Mouse (Mus musculus) olfactory bulb, adult 2 months (tissue): ENCODE data around the gene 4933428G20Rik.

Experiments
- CTCF ChIP-seq: fragments of 200-500 bp; IDR thresholded peaks from 2 replicates; pipeline ENCODE4 v1.5.1; 2012; ENCODE audit warnings: low read depth, mild to moderate bottlenecking, low read length, moderate library complexity; ENCODE audit not compliant: insufficient read depth
- POLR2A ChIP-seq: fragments of 200-500 bp; IDR thresholded peaks from 2 replicates; pipeline ENCODE4 v1.6.1; 2012; ENCODE audit warnings: mild to moderate bottlenecking, low read depth, low read length, moderate library complexity; ENCODE audit not compliant: insufficient read depth

DNA sequence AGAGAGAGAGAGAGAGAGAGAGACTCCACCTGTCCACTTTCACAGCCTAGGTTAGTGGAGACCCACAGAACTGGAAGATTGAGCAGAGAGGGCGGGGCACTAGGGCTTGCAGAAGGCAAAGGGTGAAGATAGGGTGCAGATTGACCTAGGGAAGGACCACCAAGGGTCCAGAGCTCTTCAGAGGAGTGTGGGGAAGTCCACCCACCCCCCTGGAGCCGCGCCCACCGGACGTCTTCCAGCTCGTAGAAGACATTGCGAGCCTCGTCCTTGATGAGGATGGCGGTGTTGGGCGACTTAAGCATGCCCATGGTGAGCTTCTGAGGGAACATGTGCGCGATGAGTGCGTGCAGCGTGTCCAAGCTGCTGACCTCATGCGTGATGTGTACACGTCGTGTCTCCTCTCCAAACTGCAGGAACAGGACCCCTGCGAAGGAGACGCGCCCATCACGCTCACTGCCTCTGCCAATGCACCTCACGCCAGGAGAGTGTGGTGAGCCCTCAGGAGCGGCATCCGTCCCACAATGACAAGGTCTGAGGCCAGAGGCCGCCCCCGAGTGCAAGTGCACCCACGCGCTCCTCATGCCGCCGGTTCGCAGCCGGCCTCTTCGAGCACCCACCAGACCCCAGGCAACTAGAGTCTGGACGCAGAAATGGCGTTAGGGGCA lies 36.1 kb upstream of the 4933428G20Rik start:
- TF ChIP-seq CTCF: no peak
- TF ChIP-seq POLR2A: no peak
